Mouse (Mus musculus): Measurements from ENCODE around the gene Gm17662.

The Gm17662 gene

GRCm38 (mm10) chr4:104876323-104876722 is 19.2 kb downstream of the Gm17662 start, which contains the start of gene C8a:
Gene C8a (minus strand): TSS chr4:104876398.
- ATAC-seq (ENCODE audit: insufficient number of reproducible peaks, low FRiP score, low TSS enrichment), result no peak

DNA sequence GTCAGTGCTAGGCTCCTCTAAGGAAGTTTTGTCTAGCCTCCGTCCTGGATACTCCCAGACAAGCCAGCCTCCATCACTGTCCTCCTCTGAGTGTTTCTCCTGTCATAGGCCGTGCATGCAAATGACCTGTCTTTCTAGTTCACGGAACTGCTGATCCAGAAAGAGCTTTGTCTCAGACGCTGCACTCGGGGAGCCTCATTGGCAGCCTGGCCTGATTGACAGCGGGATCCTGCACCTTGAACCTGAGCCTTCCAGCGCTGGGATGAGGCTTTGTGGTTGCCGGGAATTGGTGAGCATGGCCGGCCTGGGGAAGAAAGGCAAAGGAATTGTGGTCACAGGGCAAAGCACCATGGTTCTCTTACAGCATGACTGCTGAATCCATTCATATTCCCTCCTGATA is 30.4 kb downstream of the Gm17662 start:
- no peak for ATAC-seq (ENCODE audit: insufficient number of reproducible peaks, low FRiP score, low TSS enrichment)

GRCm38 (mm10) chr4:104888499-104889262 is 31.6 kb downstream of the Gm17662 start:
- ATAC-seq (ENCODE audit: insufficient number of reproducible peaks, low FRiP score, low TSS enrichment), result no peak

DNA sequence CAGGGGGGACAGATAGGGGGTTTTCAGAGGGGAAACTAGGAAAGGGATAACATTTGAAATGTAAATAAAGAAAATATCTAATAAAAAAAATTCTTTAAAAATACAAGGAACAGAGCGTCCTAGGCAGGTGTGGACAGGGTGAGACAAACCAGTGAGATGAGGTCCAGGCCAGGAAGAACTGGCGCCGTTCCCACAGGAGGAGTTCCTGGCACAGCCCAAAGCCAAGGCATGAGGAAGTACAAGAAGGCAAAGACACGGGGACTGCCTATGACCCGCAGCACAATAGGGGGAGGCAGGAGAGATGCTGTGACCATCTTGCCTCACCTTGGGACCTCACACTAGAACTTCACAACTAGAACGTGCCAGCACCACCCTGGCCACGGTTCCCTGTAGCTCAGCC is 34.6 kb downstream of the Gm17662 start:
- ATAC-seq (ENCODE audit: insufficient number of reproducible peaks, low FRiP score, low TSS enrichment), result no peak

GRCm38 (mm10) chr4:104893588-104893987 is 36.5 kb downstream of the Gm17662 start:
- no peak for ATAC-seq (ENCODE audit: insufficient number of reproducible peaks, low FRiP score, low TSS enrichment)

DNA sequence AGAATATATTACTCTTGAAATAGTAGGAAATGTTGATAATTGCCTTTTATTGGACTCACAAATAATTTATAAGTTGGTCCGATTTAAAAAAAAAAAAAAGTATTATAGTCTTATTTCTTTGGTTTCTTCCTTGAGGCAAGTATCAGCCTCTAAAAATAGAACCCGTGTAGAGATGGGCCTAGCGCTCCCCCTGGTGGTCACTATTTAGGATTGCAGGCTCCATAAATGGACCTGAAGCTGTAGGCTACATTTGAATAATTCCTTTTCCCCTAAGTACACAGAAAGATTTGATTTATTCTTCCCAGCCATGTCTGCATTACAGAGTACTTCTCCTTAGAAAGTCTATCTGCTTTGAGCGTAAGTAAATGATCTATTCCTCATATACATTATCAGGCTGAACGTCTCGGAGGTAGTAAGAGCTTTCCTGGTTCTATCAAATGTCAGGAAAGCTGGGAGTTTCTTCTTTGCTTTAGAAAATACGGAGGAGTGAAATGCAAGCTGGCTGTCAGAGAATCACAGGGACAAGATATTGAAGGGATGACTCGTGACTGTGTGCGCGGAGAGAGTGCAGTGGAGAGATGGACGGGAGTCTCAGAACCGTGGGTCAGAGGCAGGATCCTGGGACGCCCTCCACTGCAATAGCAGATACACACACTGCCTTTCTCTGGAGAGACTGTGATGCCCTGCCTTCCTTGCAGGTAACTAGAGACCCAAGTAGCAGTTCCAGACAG is 37.0 kb downstream of the Gm17662 start:
- ATAC-seq (ENCODE audit: insufficient number of reproducible peaks, low FRiP score, low TSS enrichment), result no peak

GRCm38 (mm10) chr4:104902836-104903235 is 45.7 kb downstream of the Gm17662 start:
- no peak for ATAC-seq (ENCODE audit: insufficient number of reproducible peaks, low FRiP score, low TSS enrichment)

- no peak for ATAC-seq (ENCODE audit: insufficient number of reproducible peaks, low FRiP score, low TSS enrichment)
Observed at GRCm38 (mm10) chr4:104905049-104905448, 47.9 kb downstream of the Gm17662 start.

Data from cerebellum, adult (tissue).